Mouse (Mus musculus) stomach, embryonic 16.5 days (tissue): ENCODE data around the gene Bcl7b. TPM values are rescaled to one million over a fixed set of nuclear protein-coding genes. Genes with fewer than 3 reads are reported as not detected.

Source experiments
- ATAC-seq: fragments of 200-750 bp; cut with Nextera tagmentation; 2 replicates; pipeline ENCODE4 v1.8.0; 2017; ENCODE audit warnings: moderate number of reproducible peaks, moderate TSS enrichment; ENCODE audit not compliant: insufficient read depth, low FRiP score
- H3K27ac ChIP-seq: fragments of 300-500 bp; sonication (generic); 2 replicates; pipeline ENCODE4 v1.5.1; 2014; ENCODE audit warnings: low read length
- H3K27me3 ChIP-seq: fragments of 300-500 bp; sonication (generic); 2 replicates; pipeline ENCODE4 v1.6.1; 2014; ENCODE audit warnings: low read length, control low read depth, mixed read lengths; ENCODE audit not compliant: control insufficient read depth, insufficient read depth
- H3K36me3 ChIP-seq: fragments of 300-500 bp; sonication (generic); 2 replicates; pipeline ENCODE4 v1.6.1; 2014; ENCODE audit warnings: low read length; ENCODE audit not compliant: control insufficient read depth, insufficient read depth
- H3K4me1 ChIP-seq: fragments of 300-500 bp; sonication (generic); 2 replicates; pipeline ENCODE4 v1.6.1; 2014; ENCODE audit warnings: low read length, control low read depth, mixed read lengths; ENCODE audit not compliant: control insufficient read depth, insufficient read depth
- H3K4me2 ChIP-seq: fragments of 300-500 bp; sonication (generic); 2 replicates; pipeline ENCODE4 v1.6.1; 2014; ENCODE audit warnings: low read depth, low read length, mixed read lengths
- H3K4me3 ChIP-seq: fragments of 300-500 bp; sonication (generic); replicated peaks from 2 replicates; pipeline ENCODE4 v1.5.1; 2014; ENCODE audit warnings: mild to moderate bottlenecking, low read length
- H3K9ac ChIP-seq: fragments of 300-500 bp; sonication (generic); 2 replicates; pipeline ENCODE4 v1.6.1; 2014; ENCODE audit warnings: low read length
- H3K9me3 ChIP-seq: fragments of 300-500 bp; sonication (generic); replicated peaks from 2 replicates; pipeline ENCODE4 v1.6.1; 2016; ENCODE audit warnings: low read length, control low read depth; ENCODE audit not compliant: control insufficient read depth
- WGBS: fragments of 180-500 bp; shearing (Covaris S2); extraction: QIAGEN DNeasy Blood & Tissue Kit; methylation state at CpG from one replicate; pipeline ENCODE4 v1.1.7; 2014; 5-methylcytosine and 5-hydroxymethylcytosine counted together
- polyA plus RNA-seq: library from polyadenylated mRNA; unstranded; fragments of >200 nt; fragmentation: Nextera tagmentation; extraction: Ambion mirVana; gene quantifications from 2 replicates; pipeline ENCODE4 v1.2.1, GENCODE M21; 2015

Bcl7b gene
- polyA plus RNA-seq, 1 experiment from 2014 or later, result 50.1 TPM

- no peak overlapping the region for H3K27ac ChIP-seq
- H3K9ac ChIP-seq, result no peak overlapping the region
- H3K4me1 ChIP-seq, result peaks cover 10% of the 10 kb centered on the region
- no peak for ATAC-seq
- no peaks in the 10 kb centered on the region for H3K27me3 ChIP-seq
- H3K36me3 ChIP-seq, result peaks cover 27% of the 10 kb centered on the region
- no peak overlapping the region for H3K4me2 ChIP-seq
- no peaks in the 10 kb centered on the region for H3K9me3 ChIP-seq
- 90% methylated on average over 4 of the region's 4 CpGs for WGBS
- no peak overlapping the region for H3K4me3 ChIP-seq
These were observed 10.9 kb downstream of the Bcl7b start for GRCm38 (mm10) chr5:135178996-135179395.

GRCm38 (mm10) chr5:135179616-135180015 lies 11.5 kb downstream of the Bcl7b start:
- Histone ChIP-seq H3K4me1 (peaks cover 10% of the 10 kb centered on the region), H3K27me3 (no peaks in the 10 kb centered on the region), H3K4me3 (no peak overlapping the region), H3K27ac (no peak overlapping the region), H3K9me3 (no peaks in the 10 kb centered on the region), H3K36me3 (peaks cover 26% of the 10 kb centered on the region), H3K9ac (no peak overlapping the region), H3K4me2 (no peak overlapping the region)
- WGBS, result 89% methylated on average over 6 of the region's 7 CpGs
- ATAC-seq, result no peak

GRCm38 (mm10) chr5:135180796-135181195 lies 12.7 kb downstream of the Bcl7b start:
- 91% methylated on average over 14 of the region's 14 CpGs for WGBS
- no peak for ATAC-seq
- Histone ChIP-seq H3K4me3 (no peak overlapping the region), H3K4me2 (no peak overlapping the region), H3K27ac (no peak overlapping the region), H3K27me3 (no peaks in the 10 kb centered on the region), H3K36me3 (peaks cover 19% of the 10 kb centered on the region), H3K9ac (no peak overlapping the region), H3K9me3 (peaks cover 4% of the 10 kb centered on the region; the same call in 1 of the 2 replicates), H3K4me1 (peaks cover 10% of the 10 kb centered on the region)

- no peak for ATAC-seq
These were observed 13.7 kb downstream of the Bcl7b start for GRCm38 (mm10) chr5:135181776-135182175.

GRCm38 (mm10) chr5:135183131-135183861 lies 15.2 kb downstream of the Bcl7b start:
- Histone ChIP-seq H3K27me3 (no peaks in the 10 kb centered on the region), H3K9me3 (peaks cover 4% of the 10 kb centered on the region; the same call in 1 of the 2 replicates), H3K4me3 (no peak overlapping the region), H3K4me2 (no peak overlapping the region), H3K9ac (peak overlapping the region; percentile 27; the same call in 1 of the 2 replicates), H3K4me1 (peaks cover 12% of the 10 kb centered on the region), H3K27ac (peak overlapping the region; percentile 82), H3K36me3 (peaks cover 19% of the 10 kb centered on the region)
- WGBS, result 35% methylated on average over 8 of the region's 8 CpGs
- ATAC-seq, result no peak

More at GRCm38 (mm10) chr5:135181776-135182175, 13.7 kb downstream of the Bcl7b start:
- no peaks in the 10 kb centered on the region for H3K27me3 ChIP-seq
- H3K4me2 ChIP-seq, result no peak overlapping the region
- H3K36me3 ChIP-seq, result peaks cover 19% of the 10 kb centered on the region
- no peak overlapping the region for H3K4me3 ChIP-seq
- WGBS, result 83% methylated on average over 6 of the region's 6 CpGs
- no peak overlapping the region for H3K27ac ChIP-seq
- H3K9ac ChIP-seq, result no peak overlapping the region
- H3K4me1 ChIP-seq, result peaks cover 12% of the 10 kb centered on the region
- peaks cover 4% of the 10 kb centered on the region; the same call in 1 of the 2 replicates for H3K9me3 ChIP-seq

- WGBS, result 92% methylated on average over 3 of the region's 3 CpGs
- ATAC-seq, result no peak
- H3K4me3 ChIP-seq, result no peak overlapping the region
These were observed 16.9 kb downstream of the Bcl7b start for GRCm38 (mm10) chr5:135185016-135185415.

GRCm38 (mm10) chr5:135185596-135185995 lies 17.5 kb downstream of the Bcl7b start:
- no peak for ATAC-seq
- peaks cover 4% of the 10 kb centered on the region; the same call in 1 of the 2 replicates for H3K9me3 ChIP-seq
- H3K36me3 ChIP-seq, result peaks cover 4% of the 10 kb centered on the region
- no peak overlapping the region for H3K4me3 ChIP-seq
- 34% methylated on average over 3 of the region's 3 CpGs for WGBS
- H3K9ac ChIP-seq, result no peak overlapping the region
- H3K4me1 ChIP-seq, result peaks cover 24% of the 10 kb centered on the region
- H3K4me2 ChIP-seq, result no peak overlapping the region
- no peaks in the 10 kb centered on the region for H3K27me3 ChIP-seq
- no peak overlapping the region for H3K27ac ChIP-seq

More at GRCm38 (mm10) chr5:135185016-135185415, 16.9 kb downstream of the Bcl7b start:
- H3K9ac ChIP-seq, result no peak overlapping the region
- H3K36me3 ChIP-seq, result peaks cover 9% of the 10 kb centered on the region
- peaks cover 4% of the 10 kb centered on the region; the same call in 1 of the 2 replicates for H3K9me3 ChIP-seq
- H3K27me3 ChIP-seq, result no peaks in the 10 kb centered on the region
- no peak overlapping the region for H3K27ac ChIP-seq
- H3K4me1 ChIP-seq, result peaks cover 23% of the 10 kb centered on the region
- H3K4me2 ChIP-seq, result no peak overlapping the region

GRCm38 (mm10) chr5:135186231-135186620 lies 18.1 kb downstream of the Bcl7b start:
- WGBS, result 18% methylated on average over 10 of the region's 10 CpGs

GRCm38 (mm10) chr5:135186621-135187348 lies 18.7 kb downstream of the Bcl7b start, which contains the start of gene Baz1b:
Gene Baz1b (plus strand): TSS chr5:135187264.
- H3K27ac ChIP-seq, result peak within 1 kb of the TSS; percentile 97
- H3K4me3 ChIP-seq, result peak within 1 kb of the TSS; percentile 98
- H3K36me3 ChIP-seq, result no peaks in the 10 kb centered on the region
- peak within 1 kb of the TSS; percentile 98 for H3K9ac ChIP-seq
- H3K4me1 ChIP-seq, result peaks cover 24% of the 10 kb centered on the region
- under 1% methylated on average over 57 of the region's 57 CpGs for WGBS
- H3K4me2 ChIP-seq, result peak within 1 kb of the TSS; percentile 78
- H3K27me3 ChIP-seq, result no peaks in the 10 kb centered on the region
- peak; percentile 97 for ATAC-seq
- H3K9me3 ChIP-seq, result peaks cover 4% of the 10 kb centered on the region; the same call in 1 of the 2 replicates

More at GRCm38 (mm10) chr5:135186231-135186620, 18.1 kb downstream of the Bcl7b start:
- H3K27ac ChIP-seq, result peak overlapping the region; percentile 97
- H3K36me3 ChIP-seq, result no peaks in the 10 kb centered on the region
- peak overlapping the region; percentile 98 for H3K4me3 ChIP-seq
- peaks cover 4% of the 10 kb centered on the region; the same call in 1 of the 2 replicates for H3K9me3 ChIP-seq
- peaks cover 24% of the 10 kb centered on the region for H3K4me1 ChIP-seq
- no peak for ATAC-seq
- H3K27me3 ChIP-seq, result no peaks in the 10 kb centered on the region
- H3K9ac ChIP-seq, result peak overlapping the region; percentile 76
- H3K4me2 ChIP-seq, result peak overlapping the region; percentile 69
